Mouse (Mus musculus) brain, embryonic 14.5 days (tissue): ENCODE data around the gene Sirpa.

Source experiments
- CTCF ChIP-seq: fragments of 200-500 bp; IDR thresholded peaks from 2 replicates; pipeline ENCODE4 v1.5.1; 2012; ENCODE audit warnings: inconsistent platforms, mild to moderate bottlenecking, moderate library complexity, borderline replicate concordance; ENCODE audit not compliant: insufficient read depth, insufficient read length; ENCODE audit errors: extremely low read depth
- POLR2A ChIP-seq: fragments of 200-500 bp; IDR thresholded peaks from 2 replicates; pipeline ENCODE4 v1.6.1; 2012; ENCODE audit warnings: mild to moderate bottlenecking, inconsistent platforms, borderline replicate concordance; ENCODE audit not compliant: poor library complexity, insufficient read depth, insufficient read length, severe bottlenecking; ENCODE audit errors: extremely low read depth

DNA sequence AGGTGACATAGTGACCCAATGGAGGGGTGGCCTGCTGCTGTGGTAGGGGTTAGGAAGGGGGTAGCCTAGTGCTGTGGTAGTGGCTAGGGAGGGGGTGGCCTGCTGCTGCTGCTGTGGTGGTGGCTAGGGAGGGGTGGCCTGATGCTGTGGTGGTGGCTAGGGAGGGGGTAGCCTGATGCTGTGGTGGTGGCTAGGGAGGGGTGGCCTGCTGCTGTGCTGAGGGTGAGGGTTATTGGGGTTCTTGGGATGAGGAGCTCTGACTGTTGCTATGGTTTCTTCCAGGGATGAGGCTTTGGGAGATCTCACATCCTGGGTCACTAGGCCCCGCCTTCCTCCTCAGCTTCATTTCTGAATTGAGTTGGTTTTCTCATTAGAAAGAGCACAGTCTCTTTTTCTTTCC lies 10.9 kb downstream of the Sirpa start:
- TF ChIP-seq POLR2A (no peak), CTCF (no peak)
